Mouse (Mus musculus) gastrocnemius, postnatal 25 days (tissue): ENCODE measurements around the gene Slc8a3. TPM values are rescaled to one million over a fixed set of nuclear protein-coding genes. Genes with fewer than 3 reads are reported as not detected.

Source experiments
- microRNA-seq, 2 experiments: library from miRNA; unstranded; fragments of <30 nt; microRNA quantifications; one replicate each; pipeline ENCODE4 v1.2.0; 2021; ENCODE audit warnings: borderline replicate concordance in 2 of 2
- total RNA-seq, 2 experiments: library from RNA; stranded (reverse); gene quantifications; 1 replicate in 1 of 2; 2 replicates in 1 of 2; pipeline ENCODE4 v1.2.3; 2021

The Slc8a3 gene
- total RNA-seq, 2 experiments from 2014 or later: 14.3 to 24.0 TPM

Small RNA genes lying within 50 kb of the gene (microRNA-seq; reads per million reads assigned to microRNA genes)
- 0 to 0.74 reads per million in 2 experiments for gene Mir3067

Other genes starting within 250 kb of the Slc8a3 start
- gene Gm4787, start 46.3 kb upstream of the Slc8a3 start, total RNA-seq: under 1 TPM; 0.77 to 0.94 TPM
- gene Adam4, start 88.8 kb upstream of the Slc8a3 start, total RNA-seq: 1 to 10 TPM in 1 of 2 experiments, under 1 TPM in 1; 0.79 to 1.4 TPM
- gene Cox16, start 151.9 kb upstream of the Slc8a3 start, total RNA-seq: 10 to 100 TPM; 74.9 to 75.6 TPM
- gene Gm20498, start 199.7 kb upstream of the Slc8a3 start, total RNA-seq: 10 to 100 TPM; 34.2 to 37.1 TPM
- gene Synj2bp, start 199.7 kb upstream of the Slc8a3 start, total RNA-seq: 10 to 100 TPM; 31.3 to 40.4 TPM
- gene Adam21, start 235.3 kb upstream of the Slc8a3 start, total RNA-seq: not detected